Mouse (Mus musculus): ENCODE measurements around the gene Slc18a3. TPM values are rescaled to one million over a fixed set of nuclear protein-coding genes. Genes with fewer than 3 reads are reported as not detected.

Slc18a3 gene
- not detected in 2 replicates for polyA plus RNA-seq (2011; ENCODE audit: insufficient read depth, insufficient read length, low replicate concordance, missing spikeins)

GRCm38 (mm10) chr14:32464601-32465505 lies at the start of gene Slc18a3:
Gene Slc18a3, minus strand, starts transcription at chr14:32464850.
- 1% methylated on average over 62 of the region's 70 CpGs for WGBS
- Histone ChIP-seq H3K27ac (ENCODE audit: control insufficient read depth, insufficient read depth, low read depth, low read length, poor library complexity) (no peak within 1 kb of the TSS), H3K4me3 (replicated peaks; ENCODE audit: control insufficient read depth, low read depth, low read length) (no peak within 1 kb of the TSS)

DNA sequence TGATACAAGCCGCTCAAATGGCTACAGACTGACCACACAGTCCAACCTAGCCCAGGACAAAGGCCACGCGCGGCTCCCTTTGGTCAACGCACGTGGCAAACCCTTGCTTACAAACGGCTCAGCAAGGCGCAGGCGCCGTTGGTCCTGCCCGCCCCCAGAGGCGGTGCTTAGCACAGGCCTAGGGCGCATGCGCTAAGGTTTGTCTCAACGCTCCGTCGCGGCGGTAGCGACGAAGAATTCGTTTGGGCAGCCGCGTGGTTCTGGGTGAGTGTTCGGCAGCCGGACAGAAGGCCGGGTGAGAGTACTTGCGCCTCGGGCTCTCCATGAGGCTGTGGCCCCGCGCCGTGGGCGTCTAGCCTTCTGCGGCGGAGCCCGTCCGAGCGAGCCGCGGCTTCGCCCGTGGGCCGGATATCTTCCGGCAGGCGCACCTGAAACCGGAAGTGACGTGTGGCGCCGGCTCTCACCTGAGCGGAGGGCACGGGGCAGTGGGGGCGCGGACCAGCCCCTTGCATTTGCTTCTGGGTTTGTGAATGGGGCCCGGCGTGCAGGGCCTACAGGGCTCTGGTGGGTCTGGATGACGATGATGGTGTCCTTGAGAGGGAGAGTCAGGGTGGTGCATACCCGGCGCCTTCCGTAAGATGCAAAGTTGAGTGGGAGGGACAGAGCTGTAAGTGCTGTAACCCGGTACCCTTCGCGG lies 48.8 kb upstream of the Slc18a3 start, which contains the start of gene Ercc6:
Ercc6 (plus strand) TSS at position 186 of the 697 bp plus-strand sequence.
- no peaks in the 10 kb centered on the region; the same call in none of the 2 replicates for H3K4me1 ChIP-seq (ENCODE audit: control insufficient read depth, insufficient read depth, low read length)
- H3K4me3 ChIP-seq (replicated peaks; ENCODE audit: control insufficient read depth, low read depth, low read length) = peak within 1 kb of the TSS; percentile 74
- peak within 1 kb of the TSS; percentile 76 for H3K27ac ChIP-seq (ENCODE audit: control insufficient read depth, insufficient read depth, low read depth, low read length, poor library complexity)
- TF ChIP-seq CTCF (IDR thresholded peaks at IDR 0.05; ENCODE audit: control insufficient read depth, insufficient read depth, low read length) (no peak), POLR2A (IDR thresholded peaks at IDR 0.05; ENCODE audit: borderline replicate concordance, control insufficient read depth, low read depth, low read length) (peak; percentile 63; the same call in 1 of the 2 replicates)
- WGBS = under 1% methylated on average over 62 of the region's 62 CpGs

More at GRCm38 (mm10) chr14:32464601-32465505, at the start of gene Slc18a3:
- TF ChIP-seq CTCF (IDR thresholded peaks at IDR 0.05; ENCODE audit: control insufficient read depth, insufficient read depth, low read length) (no peak), POLR2A (IDR thresholded peaks at IDR 0.05; ENCODE audit: borderline replicate concordance, control insufficient read depth, low read depth, low read length) (no peak)
- H3K4me1 ChIP-seq (ENCODE audit: control insufficient read depth, insufficient read depth, low read length) = no peaks in the 10 kb centered on the region

DNA sequence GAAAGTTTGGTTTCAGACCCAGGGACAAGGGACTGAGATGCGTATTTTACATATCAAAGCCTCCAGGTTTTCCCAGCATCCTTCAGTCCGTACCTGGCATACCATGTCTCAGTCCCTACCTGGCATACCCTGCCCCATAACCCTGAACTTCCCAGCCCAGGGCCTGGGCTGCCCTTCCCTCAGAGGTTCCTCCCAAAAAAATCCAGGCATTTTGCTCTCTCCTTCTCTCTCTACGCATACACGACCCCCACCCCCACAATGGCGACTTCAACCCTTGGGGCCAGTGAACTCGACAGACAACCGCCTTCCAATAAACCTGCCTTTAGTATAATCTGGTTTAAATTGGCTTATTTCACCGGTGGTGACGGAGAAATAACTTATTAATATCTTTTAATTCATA lies 48.3 kb upstream of the Slc18a3 start:
- TF ChIP-seq CTCF (IDR thresholded peaks at IDR 0.05; ENCODE audit: control insufficient read depth, insufficient read depth, low read length) = no peak
- no peak for TF ChIP-seq POLR2A (IDR thresholded peaks at IDR 0.05; ENCODE audit: borderline replicate concordance, control insufficient read depth, low read depth, low read length)
- no peak overlapping the region for H3K27ac ChIP-seq (ENCODE audit: control insufficient read depth, insufficient read depth, low read depth, low read length, poor library complexity)
- WGBS = 46% methylated on average over 9 of the region's 9 CpGs

DNA sequence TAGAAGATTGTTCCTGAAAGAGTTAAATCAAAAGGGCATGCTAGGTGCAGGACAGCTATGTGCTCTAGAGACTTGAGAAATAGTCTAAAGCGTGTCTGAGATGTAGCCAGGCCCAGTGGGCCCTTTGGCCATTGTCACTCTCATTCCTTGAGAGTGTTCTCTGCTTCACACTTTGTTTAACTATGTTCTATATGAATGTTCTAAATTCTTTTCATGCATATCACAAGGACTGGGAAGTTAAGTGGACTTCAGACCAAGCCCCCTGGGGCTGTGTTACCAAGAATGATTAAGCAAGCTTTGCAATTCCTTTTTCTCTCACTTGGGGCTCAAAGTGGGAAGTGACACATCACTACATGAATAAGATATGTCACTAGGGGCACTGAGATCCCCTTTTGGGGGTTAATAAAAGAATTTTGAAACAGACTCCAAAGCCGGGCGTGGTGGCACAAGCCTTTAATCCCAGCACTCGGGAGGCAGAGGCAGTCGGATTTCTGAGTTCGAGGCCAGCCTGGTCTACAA lies 44.9 kb upstream of the Slc18a3 start:
- no peak overlapping the region for H3K4me3 ChIP-seq (replicated peaks; ENCODE audit: control insufficient read depth, low read depth, low read length)
- H3K27ac ChIP-seq (ENCODE audit: control insufficient read depth, insufficient read depth, low read depth, low read length, poor library complexity) = no peak overlapping the region
- 46% methylated on average over 6 of the region's 6 CpGs for WGBS
- TF ChIP-seq POLR2A (IDR thresholded peaks at IDR 0.05; ENCODE audit: borderline replicate concordance, control insufficient read depth, low read depth, low read length) (no peak), CTCF (IDR thresholded peaks at IDR 0.05; ENCODE audit: control insufficient read depth, insufficient read depth, low read length) (no peak)
- peaks cover 2% of the 10 kb centered on the region; the same call in 1 of the 2 replicates for H3K4me1 ChIP-seq (ENCODE audit: control insufficient read depth, insufficient read depth, low read length)

More for the DNA sequence above, 48.3 kb upstream of the Slc18a3 start:
- no peaks in the 10 kb centered on the region; the same call in none of the 2 replicates for H3K4me1 ChIP-seq (ENCODE audit: control insufficient read depth, insufficient read depth, low read length)
- no peak overlapping the region for H3K4me3 ChIP-seq (replicated peaks; ENCODE audit: control insufficient read depth, low read depth, low read length)

DNA sequence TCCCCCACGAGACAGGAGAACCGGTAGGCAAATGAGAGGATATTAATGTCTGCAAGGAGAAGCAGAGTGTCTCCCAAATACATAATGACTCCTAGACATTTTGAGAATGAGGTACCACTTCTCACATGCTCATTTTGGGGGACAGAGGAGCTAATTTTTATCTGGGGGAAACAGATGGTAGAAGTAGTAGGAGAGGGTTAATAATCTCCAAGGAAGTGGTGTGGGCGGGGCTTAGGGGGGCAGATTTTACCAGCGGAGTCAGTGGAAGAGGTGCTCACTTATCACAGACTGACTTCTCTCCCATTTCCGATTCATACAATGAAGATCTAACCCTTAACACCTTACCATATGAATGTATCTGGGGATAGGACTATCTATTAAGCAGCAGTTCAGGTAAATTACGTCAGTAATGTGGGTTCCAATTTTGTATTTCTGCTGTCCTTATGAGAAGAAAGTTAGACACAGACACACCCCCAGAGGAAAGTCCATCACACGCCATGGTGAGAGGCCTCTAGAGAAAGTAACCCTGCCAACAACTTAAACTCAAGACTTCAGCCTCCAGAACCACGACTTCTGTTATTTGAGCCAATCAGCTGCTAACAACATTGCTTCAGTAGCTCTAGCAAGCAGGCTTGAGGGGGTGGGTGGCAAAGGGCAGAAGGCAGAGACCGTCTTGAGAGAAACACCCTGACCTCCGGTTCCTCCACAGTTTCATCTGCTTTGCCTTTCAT lies 43.6 kb upstream of the Slc18a3 start:
- H3K4me3 ChIP-seq (replicated peaks; ENCODE audit: control insufficient read depth, low read depth, low read length) = no peak overlapping the region
- WGBS = 30% methylated on average over 10 of the region's 10 CpGs
- TF ChIP-seq POLR2A (IDR thresholded peaks at IDR 0.05; ENCODE audit: borderline replicate concordance, control insufficient read depth, low read depth, low read length) (no peak), CTCF (IDR thresholded peaks at IDR 0.05; ENCODE audit: control insufficient read depth, insufficient read depth, low read length) (no peak)
- H3K27ac ChIP-seq (ENCODE audit: control insufficient read depth, insufficient read depth, low read depth, low read length, poor library complexity) = no peak overlapping the region
- H3K4me1 ChIP-seq (ENCODE audit: control insufficient read depth, insufficient read depth, low read length) = peaks cover 2% of the 10 kb centered on the region; the same call in 1 of the 2 replicates

DNA sequence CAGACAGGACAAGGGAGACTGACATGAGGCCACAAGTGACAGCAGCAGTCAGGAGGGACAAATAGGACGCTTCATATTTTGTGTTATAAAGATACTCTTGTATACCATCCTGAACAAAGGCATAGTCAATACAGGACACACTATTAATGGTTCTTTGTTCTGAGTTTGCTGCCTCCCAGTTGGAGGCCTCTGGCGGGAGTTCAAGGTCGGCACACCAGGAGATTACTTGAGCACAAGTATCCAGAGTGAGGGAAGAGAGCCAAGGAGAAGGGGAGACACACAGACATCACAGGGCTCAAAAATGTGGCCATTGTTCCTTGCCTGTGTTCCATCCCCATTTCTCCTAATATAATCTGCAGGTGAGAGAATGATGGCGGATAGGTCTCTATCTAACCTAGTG lies 42.6 kb upstream of the Slc18a3 start:
- TF ChIP-seq POLR2A (IDR thresholded peaks at IDR 0.05; ENCODE audit: borderline replicate concordance, control insufficient read depth, low read depth, low read length) (no peak), CTCF (IDR thresholded peaks at IDR 0.05; ENCODE audit: control insufficient read depth, insufficient read depth, low read length) (no peak)
- Histone ChIP-seq H3K4me1 (ENCODE audit: control insufficient read depth, insufficient read depth, low read length) (peaks cover 4% of the 10 kb centered on the region; the same call in 1 of the 2 replicates), H3K27ac (ENCODE audit: control insufficient read depth, insufficient read depth, low read depth, low read length, poor library complexity) (no peak overlapping the region), H3K4me3 (replicated peaks; ENCODE audit: control insufficient read depth, low read depth, low read length) (no peak overlapping the region)
- WGBS = 87% methylated on average over 4 of the region's 4 CpGs

DNA sequence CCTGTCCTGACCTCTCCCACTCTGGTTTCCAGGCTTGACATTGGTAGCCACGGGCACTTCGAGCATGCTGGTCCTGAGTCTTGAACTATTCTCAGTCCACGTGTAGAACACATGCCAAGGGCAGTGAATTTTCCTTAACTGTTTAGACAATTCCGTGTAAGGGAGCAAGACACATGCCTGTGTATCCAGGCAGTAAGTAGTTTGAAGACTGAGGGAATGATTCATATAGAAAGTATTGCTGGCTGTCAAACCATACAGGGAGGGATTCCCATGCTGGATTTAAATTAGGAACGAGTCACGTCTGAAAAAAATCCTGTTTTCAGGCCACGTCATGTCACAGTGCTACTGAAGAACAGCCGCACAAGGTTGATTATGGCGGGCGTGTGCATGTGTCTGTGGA lies 41.7 kb upstream of the Slc18a3 start:
- peaks cover 4% of the 10 kb centered on the region; the same call in 1 of the 2 replicates for H3K4me1 ChIP-seq (ENCODE audit: control insufficient read depth, insufficient read depth, low read length)
- 78% methylated on average over 10 of the region's 10 CpGs for WGBS

More for the DNA sequence above, 41.7 kb upstream of the Slc18a3 start:
- Histone ChIP-seq H3K27ac (ENCODE audit: control insufficient read depth, insufficient read depth, low read depth, low read length, poor library complexity) (no peak overlapping the region), H3K4me3 (replicated peaks; ENCODE audit: control insufficient read depth, low read depth, low read length) (no peak overlapping the region)
- TF ChIP-seq CTCF (IDR thresholded peaks at IDR 0.05; ENCODE audit: control insufficient read depth, insufficient read depth, low read length) = no peak
- TF ChIP-seq POLR2A (IDR thresholded peaks at IDR 0.05; ENCODE audit: borderline replicate concordance, control insufficient read depth, low read depth, low read length) = no peak

Data from bone marrow, adult 2 months (tissue).